Mouse (Mus musculus) bone marrow macrophage, adult 2 months (primary cell): ENCODE results near the gene Gm28043.

Source experiments
- CTCF ChIP-seq: IDR thresholded peaks from 2 replicates; pipeline ENCODE4 v1.5.1; 2012; ENCODE audit warnings: low read depth, mild to moderate bottlenecking, low read length, moderate library complexity
- POLR2A ChIP-seq: IDR thresholded peaks from 2 replicates; pipeline ENCODE4 v1.6.1; 2012; ENCODE audit warnings: mild to moderate bottlenecking, low read depth, low read length, borderline replicate concordance

DNA sequence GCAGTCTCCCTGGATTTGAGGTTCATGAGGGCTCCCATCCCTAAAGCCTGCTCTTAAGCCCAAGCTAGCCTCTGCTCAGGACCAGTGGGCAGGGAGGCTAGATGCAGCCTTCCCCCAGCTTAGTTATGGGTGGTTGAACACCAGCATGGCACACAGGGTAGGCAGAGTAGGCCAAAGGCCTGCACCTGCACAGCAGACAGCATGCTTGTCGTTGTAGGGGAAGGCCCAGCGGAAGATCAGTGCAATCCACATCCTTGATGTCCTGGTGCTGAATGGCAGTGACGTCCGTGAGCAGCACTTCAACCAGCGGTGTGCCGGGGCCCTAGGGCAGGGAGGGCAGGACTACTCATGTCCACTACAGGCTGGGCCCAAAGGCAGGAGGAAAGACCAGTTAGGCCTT, 83.7 kb downstream of the Gm28043 start:
- TF ChIP-seq POLR2A: no peak
- TF ChIP-seq CTCF: no peak
